Mouse (Mus musculus) neural tube, embryonic 14.5 days (tissue): ENCODE results near the gene Ubr3. TPM values are rescaled to one million over a fixed set of nuclear protein-coding genes. Genes with fewer than 3 reads are reported as not detected.

Experiments used
- ATAC-seq: fragments of 200-750 bp; cut with Nextera tagmentation; 2 replicates; pipeline ENCODE4 v1.8.0; 2017; ENCODE audit warnings: low read depth, mild to moderate bottlenecking, moderate TSS enrichment, moderate library complexity
- H3K27ac ChIP-seq: fragments of 300-500 bp; sonication (generic); 2 replicates; pipeline ENCODE4 v1.5.1; 2014; ENCODE audit warnings: low read depth, mild to moderate bottlenecking, control low read depth, low read length, moderate library complexity, mixed read lengths
- H3K27me3 ChIP-seq: fragments of 300-500 bp; sonication (generic); 2 replicates; pipeline ENCODE4 v1.6.1; 2014; ENCODE audit warnings: low read length; ENCODE audit not compliant: control insufficient read depth, insufficient read depth
- H3K36me3 ChIP-seq: fragments of 300-500 bp; sonication (generic); 2 replicates; pipeline ENCODE4 v1.6.1; 2014; ENCODE audit warnings: low read length, mixed read lengths; ENCODE audit not compliant: control insufficient read depth, insufficient read depth
- H3K4me1 ChIP-seq: fragments of 300-500 bp; sonication (generic); 2 replicates; pipeline ENCODE4 v1.6.1; 2014; ENCODE audit warnings: low read length; ENCODE audit not compliant: control insufficient read depth, insufficient read depth
- H3K4me2 ChIP-seq: fragments of 300-500 bp; sonication (generic); 2 replicates; pipeline ENCODE4 v1.6.1; 2014; ENCODE audit warnings: mild to moderate bottlenecking, low read depth, low read length, control low read depth
- H3K4me3 ChIP-seq: fragments of 300-500 bp; sonication (generic); 2 replicates; pipeline ENCODE4 v1.5.1; 2014; ENCODE audit warnings: low read depth, low read length, control low read depth, mixed read lengths
- H3K9ac ChIP-seq: fragments of 300-500 bp; sonication (generic); replicated peaks from 2 replicates; pipeline ENCODE4 v1.6.1; 2014; ENCODE audit warnings: low read depth, mild to moderate bottlenecking, control low read depth, low read length, mixed read lengths
- H3K9me3 ChIP-seq: fragments of 300-500 bp; sonication (generic); 2 replicates; pipeline ENCODE4 v1.6.1; 2016; ENCODE audit warnings: low read length; ENCODE audit not compliant: control insufficient read depth
- WGBS: fragments of 180-500 bp; shearing (Covaris S2); extraction: QIAGEN DNeasy Blood & Tissue Kit; methylation state at CpG from one replicate; pipeline ENCODE4 v1.1.7; 2014; 5-methylcytosine and 5-hydroxymethylcytosine counted together
- polyA plus RNA-seq: library from polyadenylated mRNA; unstranded; fragments of >200 nt; fragmentation: Nextera tagmentation; extraction: Ambion mirVana; gene quantifications from 2 replicates; pipeline ENCODE4 v1.2.1, GENCODE M21; 2014

Gene Ubr3
- polyA plus RNA-seq, 1 experiment from 2014 or later, result 28.7 TPM

GRCm38 (mm10) chr2:70065116-70065515, 168.1 kb downstream of the Ubr3 start:
- no peak for ATAC-seq
- Histone ChIP-seq H3K4me3 (no peak overlapping the region), H3K36me3 (no peaks in the 10 kb centered on the region), H3K27ac (no peak overlapping the region), H3K9me3 (no peaks in the 10 kb centered on the region), H3K4me2 (no peak overlapping the region), H3K27me3 (no peaks in the 10 kb centered on the region), H3K9ac (no peak overlapping the region), H3K4me1 (peaks cover 5% of the 10 kb centered on the region)
- 91% methylated on average over 6 of the region's 6 CpGs for WGBS

DNA sequence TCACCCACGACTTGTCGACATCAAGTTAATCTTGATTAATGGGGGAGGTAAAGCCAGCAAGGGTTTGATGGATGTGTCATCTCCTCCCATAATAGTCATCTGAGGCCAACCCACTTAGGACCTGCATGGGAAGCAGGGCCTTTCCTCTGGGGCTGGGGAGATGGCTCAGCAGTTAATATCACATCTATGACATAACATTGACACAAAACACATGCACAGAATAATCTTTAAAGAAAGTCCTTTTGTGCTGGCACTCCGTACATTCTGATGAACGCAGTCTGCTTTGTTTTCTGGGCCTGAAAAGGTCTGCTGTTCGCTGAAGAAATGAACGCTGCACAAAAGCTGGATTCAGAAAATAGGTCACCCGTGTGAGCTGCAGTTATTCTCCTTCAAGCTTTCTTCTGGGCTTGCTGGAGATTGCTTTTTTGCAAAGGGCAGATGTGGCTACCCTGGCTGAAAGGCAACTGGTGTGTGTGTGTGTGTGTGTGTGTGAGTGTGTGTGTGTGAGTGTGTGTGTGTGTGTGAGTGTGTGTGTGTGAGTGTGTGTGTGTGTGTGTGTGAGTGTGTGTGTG, 168.8 kb downstream of the Ubr3 start:
- Histone ChIP-seq H3K9me3 (no peaks in the 10 kb centered on the region), H3K36me3 (no peaks in the 10 kb centered on the region), H3K4me3 (no peak overlapping the region), H3K27ac (no peak overlapping the region), H3K4me1 (no peaks in the 10 kb centered on the region), H3K4me2 (no peak overlapping the region), H3K27me3 (no peaks in the 10 kb centered on the region), H3K9ac (no peak overlapping the region)
- 36% methylated on average over 7 of the region's 7 CpGs for WGBS
- ATAC-seq, result no peak

GRCm38 (mm10) chr2:70066338-70067022, 169.4 kb downstream of the Ubr3 start:
- 53% methylated on average over 6 of the region's 6 CpGs for WGBS
- no peaks in the 10 kb centered on the region for H3K4me1 ChIP-seq
- no peaks in the 10 kb centered on the region for H3K9me3 ChIP-seq
- no peaks in the 10 kb centered on the region for H3K27me3 ChIP-seq
- ATAC-seq, result no peak
- no peak overlapping the region for H3K4me2 ChIP-seq
- no peaks in the 10 kb centered on the region for H3K36me3 ChIP-seq
- no peak overlapping the region for H3K4me3 ChIP-seq
- H3K9ac ChIP-seq, result no peak overlapping the region
- H3K27ac ChIP-seq, result no peak overlapping the region

DNA sequence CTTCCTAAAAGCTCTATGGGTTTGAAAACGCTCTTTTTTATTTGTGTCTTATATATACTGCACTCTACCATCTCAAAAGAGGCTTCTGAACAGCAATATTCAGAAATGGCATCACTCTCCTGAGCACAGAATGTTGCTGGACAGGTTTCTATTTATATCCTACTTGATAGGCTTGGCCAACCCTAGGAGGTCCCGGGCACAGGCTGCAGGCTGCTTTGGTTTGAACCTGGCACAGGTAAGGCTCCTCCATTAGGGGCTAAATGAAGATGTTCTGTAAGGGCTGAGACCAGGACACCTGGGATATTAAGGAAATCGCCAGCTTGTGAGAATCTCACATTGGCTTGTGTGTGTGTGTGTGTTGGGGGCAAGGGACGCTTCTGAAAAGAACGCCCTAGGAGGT, 172.8 kb downstream of the Ubr3 start:
- WGBS, result 86% methylated on average over 5 of the region's 5 CpGs
- Histone ChIP-seq H3K9me3 (no peaks in the 10 kb centered on the region), H3K9ac (no peak overlapping the region), H3K27ac (no peak overlapping the region), H3K4me3 (no peak overlapping the region), H3K27me3 (no peaks in the 10 kb centered on the region), H3K4me2 (no peak overlapping the region), H3K36me3 (no peaks in the 10 kb centered on the region), H3K4me1 (no peaks in the 10 kb centered on the region)
- no peak for ATAC-seq

Other genes with a start within 250 kb of the Ubr3 start
- 0.39 and 0.40 TPM in 2 replicates for gene Klhl41, start 227.1 kb upstream of the Ubr3 start, polyA plus RNA-seq
- 20.5 and 21.3 TPM in 2 replicates for gene Fastkd1, start 183.7 kb upstream of the Ubr3 start, polyA plus RNA-seq
- gene Ppig, start 174.7 kb upstream of the Ubr3 start, polyA plus RNA-seq, result 92.3 and 111 TPM in 2 replicates
- gene Ccdc173, start 107.7 kb upstream of the Ubr3 start, polyA plus RNA-seq, result 2.3 and 3.3 TPM in 2 replicates
- gene Phospho2, start 107.6 kb upstream of the Ubr3 start, polyA plus RNA-seq, result 38.2 and 41.9 TPM in 2 replicates
- 106 and 120 TPM in 2 replicates for gene Klhl23, start 75.3 kb upstream of the Ubr3 start, polyA plus RNA-seq
- 248 and 276 TPM in 2 replicates for gene Ssb, start 35.7 kb upstream of the Ubr3 start, polyA plus RNA-seq
- 32.3 and 35.9 TPM in 2 replicates for gene Mettl5, start 11.6 kb upstream of the Ubr3 start, polyA plus RNA-seq
- 0.17 and 0.21 TPM in 2 replicates for gene Myo3b, start 141.9 kb downstream of the Ubr3 start, polyA plus RNA-seq